Mouse (Mus musculus): ENCODE results near the gene Gk.

Gk gene

GRCm38 (mm10) chrX:85776544-85777087, at the start of gene Gk:
Gene Gk (minus strand): TSS chrX:85776819.
- peak; percentile 97 for DNase-seq

- no peak for DNase-seq
These were observed 28.2 kb upstream of the Gk start for GRCm38 (mm10) chrX:85804706-85805376.

GRCm38 (mm10) chrX:85803006-85803405, 26.4 kb upstream of the Gk start:
- no peak for DNase-seq

GRCm38 (mm10) chrX:85797449-85797848, 20.8 kb upstream of the Gk start:
- no peak for DNase-seq

- no peak for DNase-seq
These were observed 1.7 kb upstream of the Gk start for GRCm38 (mm10) chrX:85778346-85778745.

GRCm38 (mm10) chrX:85777141-85777540, 522 bp upstream of the Gk start:
- no peak for DNase-seq

GRCm38 (mm10) chrX:85775879-85776543, 608 bp downstream of the Gk start:
- DNase-seq = no peak

GRCm38 (mm10) chrX:85771303-85771702, 5.3 kb downstream of the Gk start:
- no peak for DNase-seq

- no peak for DNase-seq
These were observed 5.9 kb downstream of the Gk start for GRCm38 (mm10) chrX:85770747-85771146.

- DNase-seq = no peak
These were observed 8.0 kb downstream of the Gk start for GRCm38 (mm10) chrX:85768578-85768977.

GRCm38 (mm10) chrX:85756005-85756404, 20.6 kb downstream of the Gk start:
- no peak for DNase-seq

GRCm38 (mm10) chrX:85743837-85744236, 32.8 kb downstream of the Gk start:
- no peak for DNase-seq

GRCm38 (mm10) chrX:85733228-85733627, 43.4 kb downstream of the Gk start:
- DNase-seq = no peak

GRCm38 (mm10) chrX:85731133-85731938, 45.3 kb downstream of the Gk start:
- no peak for DNase-seq

- DNase-seq = peak; percentile 41
These were observed 55.4 kb downstream of the Gk start for GRCm38 (mm10) chrX:85721226-85721625.

- DNase-seq = no peak
These were observed 66.2 kb downstream of the Gk start for GRCm38 (mm10) chrX:85710399-85710798.

- no peak for DNase-seq
These were observed 70.9 kb downstream of the Gk start for GRCm38 (mm10) chrX:85705715-85706114.

- no peak for DNase-seq
These were observed 92.9 kb downstream of the Gk start for GRCm38 (mm10) chrX:85683723-85684122.

- no peak for DNase-seq
These were observed 94.5 kb downstream of the Gk start for GRCm38 (mm10) chrX:85682125-85682524.

- DNase-seq = peak; percentile 26
These were observed 99.8 kb downstream of the Gk start for GRCm38 (mm10) chrX:85676808-85677207.

All from thymus, postnatal 14 days (tissue).